Mouse (Mus musculus) gastrocnemius, postnatal 4 days (tissue): ENCODE data around the gene Col6a1. TPM values are rescaled to one million over a fixed set of nuclear protein-coding genes. Genes with fewer than 3 reads are reported as not detected.

Experiments used
- DNase-seq, 2 experiments: peaks; one replicate each; pipeline ENCODE4 v3.0.0; 2021 to 2022; ENCODE audit warnings: low spot score in 2 of 2, mixed read lengths in 2 of 2
- total RNA-seq, 2 experiments: library from RNA; stranded (reverse); gene quantifications; 2 replicates each; pipeline ENCODE4 v1.2.3; 2021

Col6a1 gene
- total RNA-seq, 2 experiments from 2014 or later: 628 to 701 TPM

DNA sequence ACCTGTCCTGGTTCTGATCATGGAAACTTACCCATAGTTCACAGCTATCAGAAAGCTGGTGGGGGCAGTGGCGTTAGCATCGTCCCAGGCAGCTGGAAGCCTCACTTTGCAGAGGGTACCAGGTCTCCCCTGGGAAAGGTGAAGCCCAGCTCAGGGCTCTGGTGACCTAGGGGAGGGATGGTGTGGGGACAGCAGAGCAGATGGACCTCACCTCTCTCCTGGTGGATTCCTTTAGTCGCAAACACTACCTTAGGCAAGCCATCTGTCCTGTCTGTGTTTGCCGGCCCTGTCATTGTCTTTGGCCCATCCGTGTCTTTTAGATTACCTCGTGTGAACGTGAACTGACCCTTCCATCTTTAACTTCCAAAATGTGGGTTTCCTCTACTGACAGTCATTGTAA lies 42.5 kb downstream of the Col6a1 start:
- DNase-seq: no peak

DNA sequence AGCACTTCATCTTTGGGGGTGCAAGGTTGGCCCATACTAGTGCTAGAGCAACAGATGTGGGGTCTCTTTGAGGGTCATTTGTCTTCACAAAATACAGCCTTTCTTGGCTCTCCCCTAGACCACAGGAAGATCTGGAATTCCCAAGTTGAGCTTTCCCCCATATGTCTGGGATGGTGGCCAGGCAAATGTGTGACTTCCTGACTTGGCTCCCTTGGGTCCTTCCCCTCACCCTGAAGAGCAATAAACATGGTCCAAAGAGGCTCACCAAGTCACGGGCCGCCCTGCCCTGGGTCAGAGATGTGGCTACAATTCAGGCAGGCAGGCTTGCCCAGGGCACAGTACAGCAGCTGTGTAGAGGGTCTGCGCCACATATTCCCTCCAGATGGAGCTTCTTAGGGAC lies 44.1 kb downstream of the Col6a1 start:
- DNase-seq: no peak

DNA sequence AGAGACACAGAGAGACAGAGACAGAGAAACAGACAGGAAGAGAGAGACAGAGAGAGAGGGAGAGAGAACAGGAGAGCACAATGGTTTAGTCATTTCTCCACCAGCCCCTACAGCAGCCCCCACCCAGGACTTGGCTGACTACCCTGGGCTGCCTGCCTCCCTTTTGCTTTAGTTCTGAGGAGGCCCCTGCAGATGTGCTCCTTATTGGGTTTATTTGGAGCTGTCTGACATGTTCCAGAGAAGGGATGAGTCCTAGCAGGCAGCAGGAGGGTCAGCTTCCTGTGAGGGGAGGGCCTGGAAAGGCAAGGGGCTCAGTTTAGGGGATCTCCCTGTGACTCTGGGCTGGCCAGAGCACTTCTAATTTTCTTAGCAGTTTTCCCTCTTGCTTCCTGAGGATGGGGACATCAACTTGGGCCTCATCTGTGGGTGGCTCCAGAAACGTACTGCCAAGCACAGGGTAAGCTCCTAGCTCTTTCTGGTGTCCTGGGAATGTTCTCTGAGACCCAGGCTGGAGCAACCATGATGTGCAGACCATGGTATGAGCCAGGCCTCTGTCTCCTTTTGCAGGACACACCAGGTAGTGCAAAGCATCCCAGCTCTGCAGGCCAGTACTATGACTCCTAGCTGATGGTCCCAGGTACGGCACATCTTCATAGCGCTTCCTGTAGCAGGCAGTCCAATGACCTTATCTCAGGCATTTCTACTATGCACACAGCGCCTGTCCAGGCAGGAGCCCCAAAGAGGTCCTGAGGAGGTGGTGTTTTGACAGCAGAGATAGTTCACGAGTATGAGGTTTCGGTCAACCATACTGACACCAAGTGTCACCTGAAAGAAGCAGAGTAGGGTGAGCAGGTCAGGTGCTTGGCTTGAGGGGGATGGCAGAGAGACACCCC lies 45.0 kb downstream of the Col6a1 start:
- no peak for DNase-seq

DNA sequence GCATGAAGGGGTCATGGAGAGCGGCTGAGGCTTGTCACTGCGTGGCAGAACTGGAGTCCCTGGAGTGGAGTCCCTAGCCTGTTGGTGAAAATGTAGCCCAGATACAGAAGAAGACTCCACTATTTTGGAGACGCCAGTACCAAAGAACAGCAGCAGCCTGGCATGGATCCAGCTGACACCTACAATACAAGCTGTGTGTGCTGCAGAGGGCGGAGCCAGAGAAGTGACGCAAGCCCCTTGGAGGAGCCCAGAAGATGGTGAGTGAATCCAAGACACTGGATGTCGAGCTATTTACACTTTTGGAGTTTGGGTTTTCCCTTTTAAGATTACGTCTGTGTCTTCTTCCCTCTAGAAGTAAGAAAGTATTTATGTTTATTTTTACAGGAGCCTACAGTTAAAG lies 47.8 kb downstream of the Col6a1 start:
- no peak for DNase-seq

DNA sequence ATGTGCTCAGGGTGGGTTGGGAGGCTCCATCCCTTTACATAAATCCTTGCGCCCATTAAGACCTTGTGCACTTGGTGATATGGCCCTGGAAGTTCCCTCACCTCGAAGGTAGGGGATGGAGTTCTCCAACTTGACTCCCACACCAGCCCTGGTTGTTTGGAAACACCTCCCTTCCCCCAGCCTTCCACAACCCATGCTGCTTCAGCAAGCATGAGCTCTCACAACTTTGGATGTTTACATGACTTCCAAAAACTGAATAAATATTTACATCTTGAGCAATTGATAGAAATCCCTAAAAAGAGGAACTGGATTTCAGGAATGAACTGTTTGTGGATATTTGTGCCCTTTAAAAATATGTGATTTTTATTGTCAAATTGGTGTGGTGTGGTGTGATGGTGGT lies 50.7 kb downstream of the Col6a1 start:
- no peak for DNase-seq

DNA sequence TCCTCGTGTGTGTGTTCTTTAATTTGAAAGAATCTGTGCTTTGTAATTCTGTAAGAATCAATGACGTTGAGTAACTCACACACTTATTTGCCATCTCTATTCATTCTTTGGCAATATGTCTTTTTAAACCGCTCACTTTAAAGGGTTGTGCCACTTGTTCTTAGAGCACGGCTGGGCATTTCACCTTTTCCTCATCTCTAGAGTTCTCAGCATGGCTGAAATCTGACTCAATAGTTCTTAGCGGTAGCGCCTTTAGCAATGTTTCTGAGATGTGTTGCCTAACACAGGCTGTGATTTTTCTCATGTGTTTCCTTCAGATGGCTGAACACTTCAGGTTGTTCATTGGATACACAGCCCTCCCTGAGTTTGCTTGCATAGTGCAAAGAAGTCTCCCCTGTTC lies 51.4 kb downstream of the Col6a1 start:
- DNase-seq: no peak

DNA sequence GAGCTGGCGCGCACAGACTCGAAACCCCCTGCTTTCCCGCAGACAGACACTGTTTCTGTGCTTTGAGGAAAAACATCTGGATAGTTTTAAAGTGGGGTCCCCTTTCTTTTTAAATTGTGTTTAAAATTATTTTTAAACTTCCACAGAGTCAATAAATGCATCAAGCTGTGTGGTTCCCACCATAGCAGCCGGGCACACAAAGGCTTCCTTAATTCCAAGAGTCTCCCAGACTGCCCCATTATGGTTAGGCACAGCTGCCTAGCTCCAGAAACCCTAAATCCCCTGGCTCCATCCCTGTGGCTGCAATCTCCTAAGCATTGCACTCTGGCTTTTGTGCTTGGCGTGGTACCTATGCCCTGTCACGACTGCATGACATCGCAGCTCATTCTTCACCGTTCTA lies 54.0 kb downstream of the Col6a1 start:
- no peak for DNase-seq

DNA sequence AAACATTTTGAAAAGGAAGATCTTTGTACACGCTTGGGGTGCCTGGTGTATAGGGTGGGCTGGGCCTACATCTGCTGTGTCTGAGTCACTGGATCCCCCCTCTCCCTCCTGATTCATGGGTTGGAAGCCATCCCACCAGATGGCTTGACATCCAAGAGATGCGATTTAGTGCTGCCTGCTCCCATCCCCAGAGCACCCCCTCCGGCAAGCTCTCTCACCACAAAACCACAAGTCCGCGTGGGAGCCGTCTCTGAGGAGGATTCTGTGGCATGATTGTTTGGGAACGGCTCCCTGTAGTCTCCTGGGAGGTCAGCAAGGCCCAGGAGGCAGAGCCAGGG lies 57.1 kb downstream of the Col6a1 start:
- DNase-seq: peak in 1 of 2 experiments; percentile 65

DNA sequence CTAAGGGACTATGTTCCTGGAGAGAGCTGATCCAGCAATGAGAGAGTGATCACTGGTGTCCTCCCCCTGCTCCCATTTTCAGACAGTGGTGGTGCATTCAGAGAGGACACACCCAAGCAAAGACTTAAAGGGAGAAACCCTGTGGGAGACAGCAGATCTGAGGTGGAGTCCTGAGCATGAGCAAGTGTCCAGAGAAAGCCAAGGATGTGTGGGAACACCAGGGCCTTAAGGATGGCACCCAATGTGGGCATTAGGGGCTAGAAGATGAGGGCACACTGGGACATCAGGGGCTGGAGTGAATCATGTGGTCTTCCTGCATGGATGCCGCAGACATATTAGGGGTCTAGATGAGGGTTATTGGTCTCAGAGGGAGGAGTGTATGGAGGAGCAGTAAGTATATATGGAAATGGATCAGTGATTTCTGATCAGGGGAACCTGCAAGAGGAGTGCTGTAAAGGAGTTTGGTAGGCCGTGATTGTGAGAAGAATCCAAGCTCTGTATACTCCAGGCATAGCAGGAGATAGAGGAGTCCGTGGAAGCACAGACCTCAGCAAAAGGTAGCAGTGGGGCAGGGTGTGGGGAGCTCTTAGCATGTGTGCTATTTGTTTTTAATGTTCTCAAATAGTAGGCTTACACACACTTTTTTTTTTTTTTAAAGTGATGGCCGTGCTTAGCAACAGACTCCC lies 57.6 kb downstream of the Col6a1 start:
- no peak for DNase-seq

DNA sequence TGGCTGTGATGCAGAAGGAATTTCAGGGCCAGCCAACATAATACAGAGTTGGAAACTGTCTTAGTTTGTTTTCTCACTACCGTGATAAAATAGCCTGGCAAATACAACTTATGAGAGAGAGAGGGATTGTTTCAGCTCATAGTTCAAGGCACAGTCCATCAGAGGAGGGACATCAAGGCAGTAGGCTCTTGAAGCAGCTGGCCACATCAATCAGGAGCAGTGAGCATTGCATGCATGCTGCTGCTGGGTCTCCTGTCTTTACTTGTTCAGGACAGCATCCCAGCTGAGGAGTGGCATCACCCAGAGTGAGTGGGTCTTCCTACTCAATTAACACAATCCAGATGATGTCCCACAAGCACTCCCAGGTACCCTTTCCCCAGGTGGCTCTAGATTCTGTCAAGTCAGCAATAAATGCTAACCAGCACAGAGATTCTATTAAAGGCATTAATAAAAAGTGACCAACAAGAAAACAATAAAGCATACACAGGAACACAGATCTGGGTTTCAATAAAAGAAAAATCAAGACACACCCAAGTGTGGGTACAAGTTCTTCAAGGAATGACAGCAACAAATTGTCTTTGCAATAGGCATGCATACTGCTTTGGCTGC lies 58.7 kb downstream of the Col6a1 start:
- no peak for DNase-seq

DNA sequence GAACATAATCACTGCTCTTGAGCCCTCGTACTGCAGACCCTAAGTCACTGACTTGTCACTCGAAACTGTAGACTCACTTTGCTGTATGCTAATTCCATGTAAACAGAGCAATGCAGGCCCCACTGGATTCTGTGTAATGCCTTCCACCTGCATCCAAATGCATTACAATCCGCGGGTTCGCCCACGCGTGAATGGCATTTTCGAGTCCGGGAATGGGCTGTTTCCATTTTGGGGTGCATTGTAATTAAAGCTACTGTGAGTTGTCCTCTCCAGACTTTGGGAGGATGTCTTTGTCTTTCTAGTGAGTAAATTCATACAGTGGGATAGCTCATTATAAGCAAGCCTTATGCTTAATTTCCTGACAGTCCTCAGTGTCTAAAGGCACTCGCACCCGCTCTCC lies 60.4 kb downstream of the Col6a1 start:
- no peak for DNase-seq

DNA sequence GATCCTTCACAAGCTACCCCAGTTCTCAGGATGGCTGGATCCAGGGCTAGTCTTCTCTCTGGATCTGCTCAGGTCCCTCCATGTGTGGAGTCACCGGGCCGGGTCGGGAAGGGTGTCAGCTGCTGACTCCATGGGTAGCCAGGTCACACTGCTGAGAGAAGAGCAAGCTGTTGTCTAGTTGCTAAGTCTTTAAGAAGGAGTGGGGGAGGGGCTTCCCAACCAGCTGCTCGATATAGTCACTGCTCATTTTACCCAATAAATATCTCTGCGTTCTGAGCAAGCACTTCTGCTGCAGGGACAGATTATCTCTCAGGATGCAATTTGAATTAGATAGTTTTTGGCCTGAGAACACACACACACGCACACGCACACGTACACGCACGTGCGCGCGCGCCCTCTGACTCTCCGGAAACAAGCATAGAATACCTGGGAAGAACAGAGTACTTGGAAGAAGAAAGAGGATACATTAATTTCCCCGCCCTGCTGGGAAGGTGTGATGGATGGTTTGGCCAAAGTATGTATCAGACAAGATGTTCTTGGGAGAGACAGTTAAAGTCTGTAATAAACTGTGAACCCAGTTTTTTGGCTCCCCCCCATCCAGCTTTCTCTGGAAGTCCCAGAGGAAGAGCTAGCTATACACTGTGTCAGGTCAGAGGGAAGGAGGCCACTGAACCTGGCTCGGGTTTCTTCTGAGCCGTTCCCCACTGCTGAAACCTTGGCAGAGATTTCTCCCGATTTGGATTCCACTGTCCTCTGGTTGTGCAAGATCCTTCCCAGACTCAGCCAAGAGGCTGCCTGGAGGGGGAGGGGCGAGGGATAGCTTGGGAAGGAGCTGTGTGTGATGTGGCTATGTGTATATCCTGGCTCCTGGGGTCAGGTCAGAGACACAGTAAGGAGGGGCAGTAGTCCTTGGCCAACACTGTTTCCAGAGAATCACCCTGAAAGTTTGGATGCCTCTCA lies 61.5 kb downstream of the Col6a1 start:
- peak; percentile 79 to 91 for DNase-seq

Other genes starting within 250 kb of the Col6a1 start
- 10 to 100 TPM; 19.0 to 19.3 TPM for gene Lss, start 194.6 kb downstream of the Col6a1 start, total RNA-seq
- not detected for gene Spatc1l, start 163.9 kb downstream of the Col6a1 start, total RNA-seq
- gene Ftcd, start 150.5 kb downstream of the Col6a1 start, total RNA-seq: under 1 TPM in 1 of 2 experiments, not detected in 1; 0.41 TPM
- gene Col6a2, start 102.5 kb downstream of the Col6a1 start, total RNA-seq: 100 to 1,000 TPM; 657 to 733 TPM
- 10 to 100 TPM; 10.3 to 10.9 TPM for gene Pcbp3, start 235.7 kb upstream of the Col6a1 start, total RNA-seq